Mouse (Mus musculus): Measurements from ENCODE around the gene Atp6v1g1.

Atp6v1g1 gene

GRCm38 (mm10) chr4:63544494-63545230 lies at the start of gene Atp6v1g1:
Gene Atp6v1g1 (plus strand): TSS chr4:63544772.
- peak; percentile 93 to 94 for DNase-seq (ENCODE audit: low spot score in 2 of 2)

GRCm38 (mm10) chr4:63494967-63495914 lies 49.3 kb upstream of the Atp6v1g1 start:
- peak; percentile 27 to 48 for DNase-seq (ENCODE audit: low spot score in 2 of 2)

GRCm38 (mm10) chr4:63495915-63496278 lies 48.7 kb upstream of the Atp6v1g1 start, which contains the start of gene Whrn:
Gene Whrn (minus strand): TSS chr4:63495991.
- peak; percentile 54 to 56 for DNase-seq (ENCODE audit: low spot score in 2 of 2)

DNA sequence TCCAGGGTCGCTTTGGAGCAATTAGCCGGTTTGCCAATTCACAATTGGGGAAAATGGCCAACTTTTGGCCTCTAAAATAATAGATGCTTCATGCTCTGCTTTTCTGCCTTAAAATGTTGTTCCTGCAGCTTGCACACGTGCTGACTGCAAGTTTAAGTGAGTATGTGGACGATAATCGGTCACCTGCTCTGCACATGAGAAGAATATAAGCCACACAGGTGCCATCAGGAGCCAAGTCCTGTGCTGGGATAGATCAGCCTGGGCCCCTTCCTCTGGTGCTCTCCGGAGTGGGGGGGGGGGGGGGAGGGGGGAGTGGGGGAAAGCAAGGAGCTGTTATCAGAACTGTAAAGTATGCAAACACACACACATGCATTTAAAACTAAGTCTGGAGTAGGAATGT lies 48.3 kb upstream of the Atp6v1g1 start:
- DNase-seq (ENCODE audit: low spot score in 2 of 2), result no peak

DNA sequence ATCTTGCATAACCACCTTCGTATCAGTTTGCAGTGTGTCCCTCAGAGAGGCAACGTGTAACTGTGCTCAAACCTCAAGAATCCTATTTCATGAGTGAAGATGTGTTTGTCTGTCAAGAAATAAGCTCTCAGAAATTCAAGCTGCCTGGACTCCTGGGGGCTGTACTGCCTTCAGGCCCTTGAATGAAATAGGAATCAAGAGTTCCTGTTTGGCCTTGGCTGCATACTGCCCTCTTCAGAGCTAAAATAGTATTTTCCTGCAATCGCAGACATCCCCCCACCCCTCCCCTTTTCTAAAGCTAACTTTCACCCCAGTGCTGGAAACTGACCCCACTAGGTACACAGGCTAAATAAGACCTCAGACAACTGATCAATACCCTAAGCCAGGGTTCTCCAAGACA lies 46.2 kb upstream of the Atp6v1g1 start:
- no peak for DNase-seq (ENCODE audit: low spot score in 2 of 2)

DNA sequence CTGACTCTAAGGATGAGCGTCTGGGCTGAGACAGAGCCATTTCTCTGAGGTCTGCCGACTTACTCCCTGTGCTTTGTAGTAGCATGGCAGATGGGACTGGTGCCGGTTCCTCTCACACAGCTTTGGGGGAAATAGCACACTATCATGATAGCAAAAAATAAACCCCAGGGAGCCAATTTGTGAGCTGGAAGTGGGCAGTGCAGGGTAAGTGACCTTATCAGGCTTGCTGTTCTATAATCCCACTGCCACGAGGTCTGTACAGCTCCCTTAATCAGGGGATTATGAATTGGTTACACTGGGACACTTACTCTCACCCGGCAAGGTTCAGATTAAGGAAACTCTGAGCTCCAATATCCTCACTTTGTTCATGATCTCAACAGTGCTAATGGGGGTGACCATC lies 43.5 kb upstream of the Atp6v1g1 start:
- no peak for DNase-seq (ENCODE audit: low spot score in 2 of 2)

- no peak for DNase-seq (ENCODE audit: low spot score in 2 of 2)
Measured at GRCm38 (mm10) chr4:63503949-63504348, 40.6 kb upstream of the Atp6v1g1 start.

DNA sequence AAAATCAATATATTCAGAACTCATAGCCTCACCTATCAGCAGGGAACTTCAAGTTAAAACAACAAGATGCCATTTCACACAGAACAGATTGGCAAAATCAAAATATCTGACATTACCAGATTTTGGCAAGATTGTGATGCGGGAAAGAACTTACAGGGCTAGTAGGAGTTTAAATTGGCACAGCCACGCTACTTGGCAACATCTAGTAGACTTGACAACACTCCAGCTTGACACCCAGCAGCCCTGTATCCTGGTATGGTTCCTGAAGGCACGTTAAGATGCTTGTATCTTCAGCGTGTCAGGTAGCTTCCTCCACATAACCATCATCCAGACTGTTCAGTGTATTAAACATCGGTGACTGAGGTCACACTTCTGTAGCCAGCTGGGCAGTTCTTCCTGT lies 37.1 kb upstream of the Atp6v1g1 start:
- DNase-seq (ENCODE audit: low spot score in 2 of 2), result no peak

DNA sequence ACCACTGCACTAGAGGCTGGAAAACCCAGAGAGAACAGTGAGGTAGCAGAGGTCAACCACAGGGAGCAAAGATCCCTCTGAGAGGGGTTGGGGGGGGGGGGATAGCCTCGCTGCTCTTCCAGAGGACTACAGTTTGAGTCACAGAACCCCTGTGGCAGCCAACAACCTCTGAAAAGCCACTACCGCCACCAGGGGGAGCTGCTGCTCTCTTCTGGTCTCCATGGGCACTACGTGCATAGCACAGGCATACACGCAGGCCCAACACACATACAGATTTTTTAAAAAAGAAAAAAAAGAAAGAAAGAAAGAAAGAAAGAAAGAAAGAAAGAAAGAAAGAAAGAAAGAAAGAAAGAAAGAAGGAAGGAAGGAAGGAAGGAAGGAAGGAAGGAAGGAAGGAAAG lies 36.3 kb upstream of the Atp6v1g1 start:
- DNase-seq (ENCODE audit: low spot score in 2 of 2), result peak; percentile 29 to 61

GRCm38 (mm10) chr4:63512921-63513320 lies 31.7 kb upstream of the Atp6v1g1 start:
- no peak for DNase-seq (ENCODE audit: low spot score in 2 of 2)

- DNase-seq (ENCODE audit: low spot score in 2 of 2), result no peak
Measured at GRCm38 (mm10) chr4:63514454-63514984, 30.1 kb upstream of the Atp6v1g1 start.

- DNase-seq (ENCODE audit: low spot score in 2 of 2), result no peak
Measured at GRCm38 (mm10) chr4:63515021-63515420, 29.6 kb upstream of the Atp6v1g1 start.

DNA sequence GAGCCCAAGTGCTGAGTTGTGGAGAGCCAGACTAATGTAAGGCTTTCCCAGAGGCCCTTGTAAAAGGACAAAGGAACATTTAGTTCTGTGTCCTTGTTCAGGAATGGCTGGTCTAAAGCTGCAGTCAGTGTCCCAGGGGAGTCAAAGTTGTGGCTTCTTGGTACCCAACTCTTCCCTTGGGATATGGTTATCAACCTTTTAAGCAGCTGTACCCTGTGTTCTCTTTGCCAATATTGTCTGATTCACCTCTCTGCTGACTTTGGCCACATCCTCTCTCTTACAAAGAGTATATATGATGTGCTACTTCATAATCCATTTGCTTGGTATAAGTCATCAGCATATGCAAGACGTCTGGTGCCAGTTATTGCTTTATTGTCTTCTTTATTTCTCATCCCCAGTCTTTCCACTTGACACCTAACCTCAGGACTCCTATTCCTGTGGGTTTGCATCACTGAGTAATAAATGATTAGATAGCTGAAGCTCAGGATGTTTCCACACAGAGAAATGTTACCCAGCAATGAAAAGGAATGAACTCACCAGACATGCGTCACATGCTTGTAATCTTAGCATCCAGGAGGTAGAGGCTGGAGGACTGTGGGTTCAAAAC lies 22.7 kb upstream of the Atp6v1g1 start:
- no peak for DNase-seq (ENCODE audit: low spot score in 2 of 2)

DNA sequence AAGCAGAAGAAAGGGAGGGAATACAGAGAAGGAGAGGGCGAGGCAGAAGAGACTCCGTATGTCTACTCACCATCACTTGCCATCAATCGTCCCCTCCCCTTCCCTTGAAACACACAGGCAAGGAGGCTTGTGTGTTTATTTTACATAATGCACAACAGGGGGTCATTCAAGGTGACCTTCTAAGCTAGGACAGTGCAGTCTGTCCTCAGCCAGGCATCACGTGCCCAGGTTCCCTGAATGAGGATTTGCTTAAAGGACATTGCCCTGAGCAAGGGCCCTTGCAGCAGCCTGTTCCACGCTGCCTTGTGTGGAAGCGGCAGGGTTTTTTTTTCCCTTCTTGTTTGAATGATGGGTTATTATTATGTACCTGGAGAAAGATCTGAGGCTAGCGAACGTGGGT lies 19.1 kb upstream of the Atp6v1g1 start:
- DNase-seq (ENCODE audit: low spot score in 2 of 2), result no peak

- no peak for DNase-seq (ENCODE audit: low spot score in 2 of 2)
Measured at GRCm38 (mm10) chr4:63528946-63529345, 15.6 kb upstream of the Atp6v1g1 start.

- no peak for DNase-seq (ENCODE audit: low spot score in 2 of 2)
Measured at GRCm38 (mm10) chr4:63530409-63530808, 14.2 kb upstream of the Atp6v1g1 start.

- no peak for DNase-seq (ENCODE audit: low spot score in 2 of 2)
Measured at GRCm38 (mm10) chr4:63537602-63538001, 7.0 kb upstream of the Atp6v1g1 start.

DNA sequence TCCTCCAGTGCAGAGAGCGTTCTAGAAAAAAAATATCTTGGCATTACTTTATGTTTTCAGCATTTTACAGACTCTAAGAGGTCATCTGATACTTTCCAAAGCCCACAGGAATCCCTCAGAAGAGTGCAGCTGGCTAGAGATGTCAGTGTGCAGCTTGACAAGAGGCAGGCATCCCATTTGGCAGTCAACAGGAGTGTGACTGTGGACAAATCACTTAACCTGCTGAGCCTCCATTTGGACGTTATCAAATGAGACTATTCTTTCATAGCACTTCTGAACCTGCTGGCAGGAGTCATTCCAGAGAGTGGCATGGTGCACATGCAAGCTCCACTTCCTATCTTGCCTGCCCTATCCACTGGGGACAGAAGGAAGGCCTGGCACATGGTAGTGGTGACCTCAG lies 2.4 kb upstream of the Atp6v1g1 start:
- DNase-seq (ENCODE audit: low spot score in 2 of 2), result no peak

GRCm38 (mm10) chr4:63543746-63544493 lies 652 bp upstream of the Atp6v1g1 start:
- no peak for DNase-seq (ENCODE audit: low spot score in 2 of 2)

DNA sequence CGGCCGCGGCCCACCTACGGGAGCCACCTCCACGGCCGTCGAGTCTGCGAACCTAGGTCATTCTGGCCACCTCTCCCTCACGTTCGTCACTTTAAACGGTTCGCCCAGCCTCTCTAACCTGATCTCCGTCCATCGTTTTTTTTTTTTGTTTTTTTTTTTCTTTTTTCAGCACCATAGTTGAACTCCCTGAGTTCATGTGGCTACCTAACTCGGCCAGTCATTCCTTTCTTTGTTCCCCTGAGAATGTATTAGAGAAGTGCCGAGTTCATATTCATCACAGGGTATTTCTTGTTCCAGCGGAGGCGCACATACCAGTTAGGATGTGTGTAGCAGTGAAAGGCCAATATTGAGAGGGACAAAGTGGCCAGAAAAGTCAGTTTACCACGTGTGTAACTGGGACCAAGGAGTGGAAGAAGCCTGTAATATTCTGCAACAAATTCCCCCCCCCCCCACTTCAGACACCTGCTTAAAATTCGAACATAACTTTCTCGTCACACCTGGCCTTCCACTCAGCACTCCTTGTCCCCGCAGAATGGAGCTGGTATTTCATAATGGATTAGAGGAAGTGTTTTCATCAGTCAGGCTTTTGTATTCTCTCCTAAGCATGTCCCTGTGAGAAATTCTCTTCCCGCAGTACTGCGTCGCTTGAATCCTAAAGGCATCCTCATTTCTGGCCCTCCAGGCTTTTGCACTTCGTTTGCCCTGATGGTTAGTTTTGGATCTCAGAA lies 823 bp downstream of the Atp6v1g1 start:
- no peak for DNase-seq (ENCODE audit: low spot score in 2 of 2)
